Mouse (Mus musculus) gastrocnemius, adult 2 months (tissue): Measurements from ENCODE around the gene Cacna1e. TPM values are rescaled to one million over a fixed set of nuclear protein-coding genes. Genes with fewer than 3 reads are reported as not detected.
A peak's percentile ranks its signal among the peaks of the same experiment; 100 is the strongest.

ENCODE experiments used
- DNase-seq: peaks from one replicate; pipeline ENCODE4 v3.0.0; 2022
- H3K27ac ChIP-seq: fragments of 200-600 bp; 2 replicates; pipeline ENCODE4 v1.8.1; 2022; ENCODE audit warnings: mild to moderate bottlenecking
- H3K4me3 ChIP-seq: fragments of 200-600 bp; 2 replicates; pipeline ENCODE4 v1.8.1; 2022; ENCODE audit warnings: mild to moderate bottlenecking, moderate library complexity
- CTCF ChIP-seq: fragments of 200-600 bp; IDR thresholded peaks from 2 replicates; pipeline ENCODE4 v1.8.1; 2022; ENCODE audit warnings: antibody characterized with exemption, mild to moderate bottlenecking, moderate library complexity
- intact Hi-C: fragments of 180-260 bp; cut with DNase I; formaldehyde crosslinking; loops from one replicate; pipeline ENCODE4 v1.15.1; 2025
- total RNA-seq, 2 experiments: library from RNA; stranded (reverse); gene quantifications; 2 replicates each; pipeline ENCODE4 v1.2.3; 2021

The Cacna1e gene
- total RNA-seq, 2 experiments from 2014 or later: 0.05 to 0.06 TPM

GRCm38 (mm10) chr1:154745241-154745640 lies 139.1 kb downstream of the Cacna1e start:
- no peak for TF ChIP-seq CTCF
- H3K4me3 ChIP-seq: no peak overlapping the region
- intact Hi-C loops: no loop called here
- DNase-seq: no peak
- H3K27ac ChIP-seq: no peak overlapping the region

- Histone ChIP-seq H3K4me3 (no peak overlapping the region), H3K27ac (no peak overlapping the region)
- intact Hi-C loops: loop anchor here (2.0 kb wide), 1 partner anchor 836 kb away; no protein-coding TSS in a partner anchor
- TF ChIP-seq CTCF: no peak
- no peak for DNase-seq
Measured at GRCm38 (mm10) chr1:154730411-154730961, 153.8 kb downstream of the Cacna1e start.

- peak; percentile 70 for DNase-seq
- peak; percentile 95 for TF ChIP-seq CTCF
- H3K4me3 ChIP-seq: no peak overlapping the region
- no peak overlapping the region for H3K27ac ChIP-seq
- intact Hi-C loops: loop anchor here (1.0 to 10.0 kb wide), 2 partner anchors 195 to 448 kb away; no protein-coding TSS in a partner anchor
Measured at GRCm38 (mm10) chr1:154729269-154729980, 154.9 kb downstream of the Cacna1e start.

- intact Hi-C loops: loop anchor here (1.0 to 10.0 kb wide), 2 partner anchors 194 to 447 kb away; no protein-coding TSS in a partner anchor
- no peak overlapping the region for H3K4me3 ChIP-seq
- H3K27ac ChIP-seq: no peak overlapping the region
- TF ChIP-seq CTCF: no peak
- DNase-seq: no peak
Measured at GRCm38 (mm10) chr1:154728682-154729081, 155.6 kb downstream of the Cacna1e start.

GRCm38 (mm10) chr1:154727696-154728095 lies 156.6 kb downstream of the Cacna1e start:
- TF ChIP-seq CTCF: no peak
- Histone ChIP-seq H3K4me3 (no peak overlapping the region), H3K27ac (no peak overlapping the region)
- intact Hi-C loops: loop anchor here (10.0 kb wide), 1 partner anchor 193 kb away; no protein-coding TSS in a partner anchor
- DNase-seq: no peak

GRCm38 (mm10) chr1:154726361-154727161 lies 157.7 kb downstream of the Cacna1e start:
- H3K4me3 ChIP-seq: peak overlapping the region; percentile 61
- intact Hi-C loops: loop anchor here (10.0 kb wide), 1 partner anchor 192 kb away; no protein-coding TSS in a partner anchor

GRCm38 (mm10) chr1:154725356-154726320 lies 158.7 kb downstream of the Cacna1e start:
- Histone ChIP-seq H3K27ac (no peak overlapping the region), H3K4me3 (peak overlapping the region; percentile 61)
- no peak for DNase-seq
- intact Hi-C loops: loop anchor here (10.0 kb wide), 1 partner anchor 191 kb away; no protein-coding TSS in a partner anchor
- no peak for TF ChIP-seq CTCF

More at GRCm38 (mm10) chr1:154726361-154727161, 157.7 kb downstream of the Cacna1e start:
- DNase-seq: peak; percentile 33
- H3K27ac ChIP-seq: no peak overlapping the region
- no peak; the same call in 1 of the 2 replicates for TF ChIP-seq CTCF

GRCm38 (mm10) chr1:154723537-154724286 lies 160.6 kb downstream of the Cacna1e start:
- no peak overlapping the region for H3K4me3 ChIP-seq
- no peak for DNase-seq
- no peak for TF ChIP-seq CTCF
- H3K27ac ChIP-seq: no peak overlapping the region
- intact Hi-C loops: loop anchor here (10.0 kb wide), 1 partner anchor 189 kb away; no protein-coding TSS in a partner anchor

- no peak for TF ChIP-seq CTCF
- H3K4me3 ChIP-seq: no peak overlapping the region
- intact Hi-C loops: loop anchor here (10.0 kb wide), 1 partner anchor 188 kb away; no protein-coding TSS in a partner anchor
- no peak overlapping the region for H3K27ac ChIP-seq
- DNase-seq: no peak
Measured at GRCm38 (mm10) chr1:154723078-154723477, 161.2 kb downstream of the Cacna1e start.

- no peak for TF ChIP-seq CTCF
- Histone ChIP-seq H3K4me3 (no peak overlapping the region), H3K27ac (no peak overlapping the region)
- peak; percentile 54 for DNase-seq
- intact Hi-C loops: no loop called here
Measured at GRCm38 (mm10) chr1:154715596-154715995, 168.7 kb downstream of the Cacna1e start.

- no peak overlapping the region for H3K4me3 ChIP-seq
- DNase-seq: no peak
- TF ChIP-seq CTCF: no peak
- intact Hi-C loops: no loop called here
- no peak overlapping the region for H3K27ac ChIP-seq
Measured at GRCm38 (mm10) chr1:154712747-154713146, 171.6 kb downstream of the Cacna1e start.
